Mouse (Mus musculus): ENCODE data around the gene Slc13a2. TPM values are rescaled to one million over a fixed set of nuclear protein-coding genes. Genes with fewer than 3 reads are reported as not detected.

Gene Slc13a2
- not detected in 2 replicates for polyA plus RNA-seq (2021; fragmentation: Nextera tagmentation)
- long read RNA-seq, experiment 1: 0 reads
- long read RNA-seq, experiment 2: 0 reads

DNA sequence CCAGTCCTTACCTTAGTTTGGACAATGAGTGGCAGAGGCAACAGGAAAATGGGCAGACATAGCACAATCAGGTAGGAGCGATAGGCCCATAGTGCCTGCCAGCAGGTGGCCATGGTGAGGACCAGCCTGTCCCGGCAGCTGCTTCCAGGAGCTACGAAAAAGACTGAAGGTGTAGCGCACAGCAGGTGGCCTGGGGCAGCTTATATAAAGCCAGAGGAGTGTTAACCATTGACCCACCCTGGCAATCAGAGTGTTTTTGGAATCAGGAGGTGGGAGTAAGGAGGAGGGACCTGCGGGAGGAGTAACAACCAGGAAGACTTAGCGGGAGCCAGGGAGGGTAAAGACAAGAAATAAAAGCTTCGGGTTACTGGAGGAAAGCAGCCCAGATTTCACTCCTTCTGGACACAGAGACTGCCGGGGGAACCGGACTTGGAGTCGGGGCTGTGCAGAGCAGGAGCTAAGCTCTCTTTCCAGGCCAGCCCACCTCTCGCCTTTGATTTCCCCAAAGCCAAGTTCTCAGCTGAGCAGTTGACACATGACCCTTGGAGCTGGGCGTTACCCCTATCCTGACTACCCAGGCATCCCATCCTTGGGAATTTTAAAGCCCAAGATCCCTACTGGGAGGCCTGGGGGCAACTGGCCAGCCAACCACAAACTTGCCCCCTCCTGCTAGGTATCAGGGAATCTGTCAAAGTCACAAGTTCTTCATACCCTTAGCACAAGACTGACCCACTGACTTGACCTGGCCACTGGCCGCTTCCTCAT is at the start of gene Slc13a2:
TSS of gene Slc13a2 (minus strand) at position 163 of the 765 bp plus-strand sequence.

DNA sequence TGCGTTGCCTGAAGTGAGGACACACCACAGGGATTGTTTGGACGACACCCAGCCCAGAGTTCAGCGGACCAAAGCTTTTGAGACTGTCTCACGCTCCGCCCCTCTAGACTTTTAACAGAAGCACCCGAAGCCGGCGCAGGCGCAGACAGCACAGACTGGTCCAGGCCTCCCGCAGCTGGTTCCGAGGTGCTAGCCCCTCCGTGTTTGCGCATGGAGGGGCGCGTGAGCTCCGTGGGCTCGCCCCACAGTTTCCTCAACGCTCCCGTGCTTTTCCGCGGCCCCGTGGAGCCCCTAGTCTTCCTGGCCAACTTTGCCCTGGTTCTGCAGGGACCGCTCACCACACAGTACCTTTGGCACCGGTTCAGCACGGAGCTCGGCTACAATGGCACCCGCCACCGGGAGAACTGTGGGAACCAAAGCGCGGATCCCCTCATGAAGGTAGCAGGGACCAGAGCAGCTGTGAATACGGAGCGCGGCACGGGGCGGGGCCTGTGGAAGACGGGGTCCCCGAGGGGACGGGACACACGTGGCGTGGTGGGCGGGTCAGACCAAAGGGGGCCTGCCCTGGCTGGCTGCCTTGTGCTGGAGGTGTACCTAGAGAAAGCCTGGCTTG is 43.7 kb upstream of the Slc13a2 start, which contains the start of gene Slc46a1:
TSS of gene Slc46a1 (plus strand) at position 130 of the 613 bp plus-strand sequence.

DNA sequence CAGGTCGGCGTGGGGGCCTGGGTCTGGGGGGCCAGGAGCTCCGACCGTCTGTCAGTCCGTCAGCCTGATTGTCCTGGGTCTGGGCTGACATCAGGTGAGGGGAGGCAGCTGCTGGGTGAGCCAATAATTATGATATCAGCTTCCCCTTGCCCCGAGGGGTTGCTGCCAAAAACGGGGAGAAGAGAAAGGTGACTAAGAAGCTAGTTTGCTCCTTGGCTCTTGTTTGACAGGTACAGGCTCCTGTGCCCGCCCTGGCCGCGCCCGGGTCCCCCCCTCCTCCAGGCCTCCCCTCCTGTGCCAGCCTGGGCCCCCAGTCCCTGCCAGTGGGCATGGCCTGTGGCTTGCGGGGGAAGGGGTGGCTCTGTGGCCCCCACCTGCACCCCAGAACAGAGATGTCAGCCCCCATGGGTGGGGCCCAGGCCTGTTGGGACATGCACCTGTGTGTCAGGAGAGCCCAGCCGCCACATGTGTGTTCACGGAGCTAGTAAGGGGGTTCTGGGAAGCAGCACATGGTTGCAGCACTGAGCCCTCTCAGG is 35.4 kb downstream of the Slc13a2 start, which contains the start of gene Foxn1:
TSS of gene Foxn1 (minus strand) at position 51 of the 536 bp plus-strand sequence.

Other genes starting within 250 kb of the Slc13a2 start
- gene Nek8, start 245.5 kb downstream of the Slc13a2 start, polyA plus RNA-seq (2021; fragmentation: Nextera tagmentation): 1.9 TPM in 2 replicates
- gene Tlcd1, start 245.5 kb downstream of the Slc13a2 start, polyA plus RNA-seq (2021; fragmentation: Nextera tagmentation): 38.5 and 43.5 TPM in 2 replicates
- 870 and 1,461 TPM in 2 replicates for gene Rpl23a, start 238.6 kb downstream of the Slc13a2 start, polyA plus RNA-seq (2021; fragmentation: Nextera tagmentation)
- 14.8 and 17.6 TPM in 2 replicates for gene Rab34, start 233.8 kb downstream of the Slc13a2 start, polyA plus RNA-seq (2021; fragmentation: Nextera tagmentation)
- gene Proca1, start 228.8 kb downstream of the Slc13a2 start, polyA plus RNA-seq (2021; fragmentation: Nextera tagmentation): 5.5 and 6.3 TPM in 2 replicates
- gene Sdf2, start 176.5 kb downstream of the Slc13a2 start, polyA plus RNA-seq (2021; fragmentation: Nextera tagmentation): 129 and 164 TPM in 2 replicates
- gene Supt6, start 176.2 kb downstream of the Slc13a2 start, polyA plus RNA-seq (2021; fragmentation: Nextera tagmentation): 11.8 and 13.1 TPM in 2 replicates
- 46.6 and 50.5 TPM in 2 replicates for gene 2610507B11Rik, start 160.5 kb downstream of the Slc13a2 start, polyA plus RNA-seq (2021; fragmentation: Nextera tagmentation)
- 2.7 and 2.8 TPM in 2 replicates for gene BC030499, start 131.4 kb downstream of the Slc13a2 start, polyA plus RNA-seq (2021; fragmentation: Nextera tagmentation)
- gene Spag5, start 120.7 kb downstream of the Slc13a2 start, polyA plus RNA-seq (2021; fragmentation: Nextera tagmentation): 1.7 TPM in 2 replicates
- 1,417 and 1,712 TPM in 2 replicates for gene Aldoc, start 99.2 kb downstream of the Slc13a2 start, polyA plus RNA-seq (2021; fragmentation: Nextera tagmentation)
- 53.9 and 59.8 TPM in 2 replicates for gene Pigs, start 93.8 kb downstream of the Slc13a2 start, polyA plus RNA-seq (2021; fragmentation: Nextera tagmentation)
- 7.4 and 56.0 TPM in 2 replicates for gene Unc119, start 78.7 kb downstream of the Slc13a2 start, polyA plus RNA-seq (2021; fragmentation: Nextera tagmentation)
- not detected in 2 replicates for gene Foxn1, start 35.7 kb downstream of the Slc13a2 start, polyA plus RNA-seq (2021; fragmentation: Nextera tagmentation)
- 12.3 and 16.4 TPM in 2 replicates for gene Slc46a1, start 43.5 kb upstream of the Slc13a2 start, polyA plus RNA-seq (2021; fragmentation: Nextera tagmentation)
- gene Sarm1, start 75.5 kb upstream of the Slc13a2 start, polyA plus RNA-seq (2021; fragmentation: Nextera tagmentation): 16.2 and 17.2 TPM in 2 replicates
- gene Vtn, start 76.9 kb upstream of the Slc13a2 start, polyA plus RNA-seq (2021; fragmentation: Nextera tagmentation): 50.1 and 59.0 TPM in 2 replicates
- 1.9 and 2.2 TPM in 2 replicates for gene Sebox, start 81.2 kb upstream of the Slc13a2 start, polyA plus RNA-seq (2021; fragmentation: Nextera tagmentation)
- gene Tmem199, start 90.0 kb upstream of the Slc13a2 start, polyA plus RNA-seq (2021; fragmentation: Nextera tagmentation): 61.9 and 65.7 TPM in 2 replicates
- 155 and 159 TPM in 2 replicates for gene Poldip2, start 90.0 kb upstream of the Slc13a2 start, polyA plus RNA-seq (2021; fragmentation: Nextera tagmentation)
- 16.2 and 24.4 TPM in 2 replicates for gene Tnfaip1, start 114.1 kb upstream of the Slc13a2 start, polyA plus RNA-seq (2021; fragmentation: Nextera tagmentation)
- 185 and 201 TPM in 2 replicates for gene Ift20, start 114.1 kb upstream of the Slc13a2 start, polyA plus RNA-seq (2021; fragmentation: Nextera tagmentation)
- gene Tmem97, start 128.6 kb upstream of the Slc13a2 start, polyA plus RNA-seq (2021; fragmentation: Nextera tagmentation): 40.5 and 42.6 TPM in 2 replicates